Mouse (Mus musculus) embryonic facial prominence, embryonic 14.5 days (tissue): ENCODE data around the gene Sart3. TPM values are rescaled to one million over a fixed set of nuclear protein-coding genes. Genes with fewer than 3 reads are reported as not detected.
"Not testable (repeated sequence)": the region's sequence is repeated elsewhere in the genome, so short reads cannot be mapped to it uniquely, and the experiment has no call there.

Experiments
- ATAC-seq: fragments of 200-750 bp; cut with Nextera tagmentation; 2 replicates; pipeline ENCODE4 v1.8.0; 2017; ENCODE audit warnings: low read depth, moderate number of reproducible peaks, moderate TSS enrichment
- DNase-seq: peaks from one replicate; pipeline ENCODE4 v3.0.0-alpha.2; 2015; ENCODE audit warnings: low spot score
- H3K27ac ChIP-seq: fragments of 300-500 bp; sonication (generic); replicated peaks from 2 replicates; pipeline ENCODE4 v1.5.1; 2014; ENCODE audit warnings: low read depth, mild to moderate bottlenecking, low read length, moderate library complexity
- H3K27me3 ChIP-seq: fragments of 300-500 bp; sonication (generic); replicated peaks from 2 replicates; pipeline ENCODE4 v1.6.1; 2014; ENCODE audit warnings: low read length; ENCODE audit not compliant: control insufficient read depth, insufficient read depth
- H3K36me3 ChIP-seq: fragments of 300-500 bp; sonication (generic); 2 replicates; pipeline ENCODE4 v1.6.1; 2014; ENCODE audit warnings: low read length, mixed read lengths; ENCODE audit not compliant: control insufficient read depth, insufficient read depth
- H3K4me1 ChIP-seq: fragments of 300-500 bp; sonication (generic); 2 replicates; pipeline ENCODE4 v1.6.1; 2014; ENCODE audit warnings: antibody characterized with exemption, low read length; ENCODE audit not compliant: control insufficient read depth, insufficient read depth
- H3K4me2 ChIP-seq: fragments of 300-500 bp; sonication (generic); 2 replicates; pipeline ENCODE4 v1.6.1; 2014; ENCODE audit warnings: low read depth, mild to moderate bottlenecking, low read length, moderate library complexity, mixed read lengths
- H3K4me3 ChIP-seq: fragments of 300-500 bp; sonication (generic); 2 replicates; pipeline ENCODE4 v1.5.1; 2014; ENCODE audit warnings: low read depth, mild to moderate bottlenecking, low read length
- H3K9ac ChIP-seq: fragments of 300-500 bp; sonication (generic); 2 replicates; pipeline ENCODE4 v1.6.1; 2014; ENCODE audit warnings: low read depth, mild to moderate bottlenecking, low read length, moderate library complexity, mixed read lengths
- H3K9me3 ChIP-seq: fragments of 300-500 bp; sonication (generic); 2 replicates; pipeline ENCODE4 v1.6.1; 2016; ENCODE audit warnings: low read length; ENCODE audit not compliant: control insufficient read depth
- WGBS: fragments of 180-500 bp; shearing (Covaris S2); extraction: QIAGEN DNeasy Blood & Tissue Kit; methylation state at CpG from one replicate; pipeline ENCODE4 v1.1.7; 2014; 5-methylcytosine and 5-hydroxymethylcytosine counted together
- polyA plus RNA-seq: library from polyadenylated mRNA; unstranded; fragments of >200 nt; fragmentation: Nextera tagmentation; extraction: Ambion mirVana; gene quantifications from 2 replicates; pipeline ENCODE4 v1.2.1, GENCODE M21; 2014

Gene Sart3
- polyA plus RNA-seq, 1 experiment from 2014 or later: 37.2 TPM

- no peak overlapping the region for H3K4me3 ChIP-seq
- no peak overlapping the region for H3K27ac ChIP-seq
- no peak overlapping the region for H3K4me2 ChIP-seq
- ATAC-seq (no peak), DNase-seq (no peak)
- peaks cover 28% of the 10 kb centered on the region for H3K4me1 ChIP-seq
- H3K36me3 ChIP-seq: no peaks in the 10 kb centered on the region
- H3K27me3 ChIP-seq: no peaks in the 10 kb centered on the region
- WGBS: 71% methylated on average over 5 of the region's 5 CpGs
- no peaks in the 10 kb centered on the region for H3K9me3 ChIP-seq
- H3K9ac ChIP-seq: no peak overlapping the region
Observed at GRCm38 (mm10) chr5:113786985-113787384, 14.7 kb upstream of the Sart3 start.

- Histone ChIP-seq H3K4me1 (peaks cover 21% of the 10 kb centered on the region), H3K9ac (peak overlapping the region; percentile 23; the same call in 1 of the 2 replicates), H3K27ac (peak overlapping the region; percentile 85)
Observed at GRCm38 (mm10) chr5:113784104-113784503, 11.8 kb upstream of the Sart3 start.

DNA sequence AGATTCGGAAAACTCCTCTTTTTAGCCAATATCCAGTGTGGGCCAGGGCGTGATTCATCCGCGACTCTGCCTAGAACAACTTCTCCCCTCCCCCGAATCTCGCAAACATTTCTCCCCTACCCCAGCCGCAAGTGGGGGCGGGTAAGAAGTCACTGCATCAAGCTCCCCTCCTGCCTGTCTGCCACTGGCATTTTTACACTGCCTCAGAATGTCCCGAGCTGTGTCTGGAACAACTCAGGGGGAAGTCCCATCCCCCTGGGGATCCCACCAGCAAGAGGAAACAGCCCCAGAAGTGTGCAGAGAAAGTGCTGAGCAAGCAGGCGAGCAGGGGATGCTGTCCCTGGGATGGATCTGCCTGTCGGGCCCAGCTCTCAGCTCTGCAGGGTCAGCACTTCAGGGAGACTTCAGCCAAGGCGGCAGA lies 11.3 kb upstream of the Sart3 start:
- DNase-seq (peak; percentile 86), ATAC-seq (peak; percentile 26; the same call in 1 of the 2 replicates)
- H3K4me1 ChIP-seq: peaks cover 16% of the 10 kb centered on the region

More at GRCm38 (mm10) chr5:113784104-113784503, 11.8 kb upstream of the Sart3 start:
- H3K27me3 ChIP-seq, H3K36me3 ChIP-seq, ATAC-seq, H3K4me3 ChIP-seq, H3K9me3 ChIP-seq: not testable (repeated sequence)
- peak; percentile 61 for DNase-seq
- 25% methylated on average over 3 of the region's 3 CpGs for WGBS
- H3K4me2 ChIP-seq: peak overlapping the region; percentile 32

GRCm38 (mm10) chr5:113782624-113783023 lies 10.3 kb upstream of the Sart3 start:
- ATAC-seq (no peak), DNase-seq (no peak)
- Histone ChIP-seq H3K27me3 (no peaks in the 10 kb centered on the region), H3K9ac (no peak overlapping the region), H3K36me3 (0 out of 2 replicates have a peak, but pooled peaks cover 6% of the 10 kb centered on the region), H3K27ac (peak overlapping the region; percentile 85), H3K4me3 (no peak overlapping the region), H3K4me2 (no peak overlapping the region), H3K9me3 (no peaks in the 10 kb centered on the region), H3K4me1 (peaks cover 12% of the 10 kb centered on the region; the same call in 1 of the 2 replicates)
- WGBS: 89% methylated on average over 6 of the region's 7 CpGs

More for the DNA sequence above, 11.3 kb upstream of the Sart3 start:
- Histone ChIP-seq H3K9ac (peak overlapping the region; percentile 23; the same call in 1 of the 2 replicates), H3K36me3 (0 out of 2 replicates have a peak, but pooled peaks cover under 1% of the 10 kb centered on the region), H3K27me3 (no peaks in the 10 kb centered on the region), H3K9me3 (no peaks in the 10 kb centered on the region), H3K27ac (peak overlapping the region; percentile 85), H3K4me2 (peak overlapping the region; percentile 32), H3K4me3 (0 out of 2 replicates have a peak overlapping the region, but pooled peaks have one; percentile 1)
- 5% methylated on average over 12 of the region's 12 CpGs for WGBS

- DNase-seq (no peak), ATAC-seq (no peak)
- Histone ChIP-seq H3K4me3 (no peak overlapping the region), H3K9me3 (no peaks in the 10 kb centered on the region), H3K9ac (no peak overlapping the region), H3K36me3 (peaks cover 8% of the 10 kb centered on the region), H3K27me3 (no peaks in the 10 kb centered on the region), H3K27ac (no peak overlapping the region), H3K4me2 (no peak overlapping the region), H3K4me1 (peaks cover 12% of the 10 kb centered on the region; the same call in 1 of the 2 replicates)
- 79% methylated on average over 7 of the region's 7 CpGs for WGBS
Observed at GRCm38 (mm10) chr5:113781875-113782274, 9.6 kb upstream of the Sart3 start.

DNA sequence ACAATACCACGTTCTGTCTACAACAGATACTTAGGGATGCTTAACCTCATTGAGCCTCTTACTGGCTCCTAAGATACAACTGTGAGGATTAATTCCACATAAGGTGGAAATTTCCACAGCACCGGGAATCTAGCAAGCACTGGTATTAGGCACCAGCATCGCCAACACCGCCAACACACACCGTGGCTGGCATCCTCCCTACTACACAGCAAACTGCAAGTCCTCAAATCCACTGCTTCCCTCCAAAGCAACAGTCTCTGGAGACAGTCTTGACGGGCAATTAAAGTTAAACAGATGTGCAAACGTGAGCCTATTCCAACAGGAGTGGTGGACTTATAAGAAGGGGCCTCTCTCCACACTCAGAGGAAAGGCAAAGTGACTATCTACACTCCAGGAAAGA lies 8.9 kb upstream of the Sart3 start:
- Histone ChIP-seq H3K36me3 (peaks cover 14% of the 10 kb centered on the region), H3K4me1 (peaks cover 12% of the 10 kb centered on the region; the same call in 1 of the 2 replicates), H3K4me3 (no peak overlapping the region), H3K27me3 (no peaks in the 10 kb centered on the region), H3K9me3 (no peaks in the 10 kb centered on the region), H3K9ac (no peak overlapping the region), H3K27ac (0 out of 2 replicates have a peak overlapping the region, but pooled peaks have one; percentile 8), H3K4me2 (no peak overlapping the region)
- ATAC-seq (no peak), DNase-seq (no peak)
- 60% methylated on average over 7 of the region's 7 CpGs for WGBS

- H3K4me3 ChIP-seq: no peak overlapping the region
- H3K9me3 ChIP-seq: no peaks in the 10 kb centered on the region
- WGBS: 85% methylated on average over 5 of the region's 5 CpGs
- H3K27me3 ChIP-seq: no peaks in the 10 kb centered on the region
- H3K27ac ChIP-seq: 0 out of 2 replicates have a peak overlapping the region, but pooled peaks have one; percentile 8
- ATAC-seq: no peak
- no peak overlapping the region for H3K9ac ChIP-seq
- peaks cover 12% of the 10 kb centered on the region; the same call in 1 of the 2 replicates for H3K4me1 ChIP-seq
- H3K36me3 ChIP-seq: peaks cover 19% of the 10 kb centered on the region
- DNase-seq: no peak
- no peak overlapping the region for H3K4me2 ChIP-seq
Observed at GRCm38 (mm10) chr5:113780763-113781162, 8.5 kb upstream of the Sart3 start.

- peak; percentile 23; the same call in 1 of the 2 replicates for ATAC-seq
- peaks cover 25% of the 10 kb centered on the region for H3K36me3 ChIP-seq
Observed at GRCm38 (mm10) chr5:113780082-113780752, 7.9 kb upstream of the Sart3 start.

More at GRCm38 (mm10) chr5:113780082-113780752, 7.9 kb upstream of the Sart3 start:
- Histone ChIP-seq H3K4me2 (no peak overlapping the region), H3K27ac (no peak overlapping the region), H3K4me3 (no peak overlapping the region), H3K9ac (no peak overlapping the region), H3K27me3 (no peaks in the 10 kb centered on the region), H3K4me1 (peaks cover 12% of the 10 kb centered on the region; the same call in 1 of the 2 replicates), H3K9me3 (no peaks in the 10 kb centered on the region)
- WGBS: 91% methylated on average over 3 of the region's 3 CpGs
- no peak for DNase-seq
